Mouse (Mus musculus) embryonic fibroblast, embryonic 13.5 days (primary cell): ENCODE data around the gene Tln2.

Experiments used
- CTCF ChIP-seq: IDR thresholded peaks from 2 replicates; pipeline ENCODE4 v1.5.1; 2011; ENCODE audit warnings: mild to moderate bottlenecking, control low read depth, low read length, moderate library complexity, borderline replicate concordance; ENCODE audit not compliant: insufficient read depth
- POLR2A ChIP-seq: IDR thresholded peaks from 2 replicates; pipeline ENCODE4 v1.6.1; 2011; ENCODE audit warnings: low read depth, mild to moderate bottlenecking, control low read depth, low read length, moderate library complexity

GRCm38 (mm10) chr9:67270061-67270595, 289.4 kb downstream of the Tln2 start:
- TF ChIP-seq CTCF (no peak), POLR2A (no peak)
